Mouse (Mus musculus) kidney, postnatal 0 days (tissue): Measurements from ENCODE around the gene Elmo1. TPM values are rescaled to one million over a fixed set of nuclear protein-coding genes. Genes with fewer than 3 reads are reported as not detected.

Experiments used
- ATAC-seq: fragments of 200-750 bp; cut with Nextera tagmentation; replicated peaks from 2 replicates; pipeline ENCODE4 v1.8.0; 2017; ENCODE audit warnings: low read depth, moderate number of reproducible peaks, moderate TSS enrichment, moderate library complexity; ENCODE audit not compliant: low FRiP score
- DNase-seq: peaks from one replicate; pipeline ENCODE4 v3.0.0-alpha.2; 2016; ENCODE audit warnings: low spot score
- H3K27ac ChIP-seq: fragments of 300-500 bp; sonication (generic); 2 replicates; pipeline ENCODE4 v1.5.1; 2014; ENCODE audit warnings: mild to moderate bottlenecking
- H3K27me3 ChIP-seq: fragments of 300-500 bp; sonication (generic); 2 replicates; pipeline ENCODE4 v1.6.1; 2014; ENCODE audit warnings: low read length, mixed read lengths; ENCODE audit not compliant: insufficient read depth
- H3K36me3 ChIP-seq: fragments of 300-500 bp; sonication (generic); 2 replicates; pipeline ENCODE4 v1.6.1; 2014; ENCODE audit warnings: low read length, mixed read lengths; ENCODE audit not compliant: insufficient read depth
- H3K4me1 ChIP-seq: fragments of 300-500 bp; sonication (generic); replicated peaks from 2 replicates; pipeline ENCODE4 v1.6.1; 2014; ENCODE audit warnings: antibody characterized with exemption, low read length, mixed read lengths; ENCODE audit not compliant: insufficient read depth
- H3K4me2 ChIP-seq: fragments of 300-500 bp; sonication (generic); 2 replicates; pipeline ENCODE4 v1.6.1; 2014; ENCODE audit warnings: mild to moderate bottlenecking, low read length, moderate library complexity, mixed read lengths
- H3K4me3 ChIP-seq: fragments of 300-500 bp; sonication (generic); replicated peaks from 2 replicates; pipeline ENCODE4 v1.5.1; 2014; ENCODE audit warnings: low read depth, low read length
- H3K9ac ChIP-seq: fragments of 300-500 bp; sonication (generic); 2 replicates; pipeline ENCODE4 v1.6.1; 2014; ENCODE audit warnings: low read depth, low read length
- H3K9me3 ChIP-seq: fragments of 300-500 bp; sonication (generic); replicated peaks from 2 replicates; pipeline ENCODE4 v1.6.1; 2016; ENCODE audit warnings: low read length, inconsistent platforms, mixed read lengths
- CTCF ChIP-seq: IDR thresholded peaks from 2 replicates; pipeline ENCODE4 v1.5.1; 2016; ENCODE audit warnings: antibody characterized with exemption, low read depth, mild to moderate bottlenecking, moderate library complexity
- WGBS: fragments of 180-500 bp; shearing (Covaris S2); extraction: QIAGEN DNeasy Blood & Tissue Kit; methylation state at CpG from one replicate; pipeline ENCODE4 v1.1.7; 2014; 5-methylcytosine and 5-hydroxymethylcytosine counted together
- polyA plus RNA-seq: library from polyadenylated mRNA; unstranded; fragments of >200 nt; fragmentation: Nextera tagmentation; extraction: Ambion mirVana; gene quantifications from 2 replicates; pipeline ENCODE4 v1.2.1, GENCODE M21; 2015

Gene Elmo1
- polyA plus RNA-seq, 1 experiment from 2014 or later = 5.1 TPM

- Histone ChIP-seq H3K27ac (no peak overlapping the region), H3K9me3 (no peaks in the 10 kb centered on the region), H3K4me1 (no peaks in the 10 kb centered on the region), H3K36me3 (no peaks in the 10 kb centered on the region), H3K4me2 (no peak overlapping the region), H3K4me3 (no peak overlapping the region), H3K9ac (no peak overlapping the region), H3K27me3 (no peaks in the 10 kb centered on the region)
- peak; percentile 60 for DNase-seq
- ATAC-seq = no peak
- 48% methylated on average over 4 of the region's 4 CpGs for WGBS
- TF ChIP-seq CTCF = no peak
These were observed 127.2 kb downstream of the Elmo1 start for GRCm38 (mm10) chr13:20217453-20218090.

GRCm38 (mm10) chr13:20218126-20218525, 127.7 kb downstream of the Elmo1 start:
- H3K4me2 ChIP-seq = no peak overlapping the region
- no peaks in the 10 kb centered on the region for H3K27me3 ChIP-seq
- no peak for TF ChIP-seq CTCF
- H3K36me3 ChIP-seq = no peaks in the 10 kb centered on the region
- H3K4me1 ChIP-seq = no peaks in the 10 kb centered on the region
- no peak overlapping the region for H3K9ac ChIP-seq
- H3K27ac ChIP-seq = no peak overlapping the region
- DNase-seq (no peak), ATAC-seq (no peak)
- no peaks in the 10 kb centered on the region for H3K9me3 ChIP-seq
- WGBS = 58% methylated on average over 4 of the region's 4 CpGs
- H3K4me3 ChIP-seq = no peak overlapping the region

- ATAC-seq = no peak
These were observed 130.0 kb downstream of the Elmo1 start for GRCm38 (mm10) chr13:20220414-20220813.

GRCm38 (mm10) chr13:20227923-20228705, 137.7 kb downstream of the Elmo1 start:
- 76% methylated on average over 11 of the region's 11 CpGs for WGBS

More at GRCm38 (mm10) chr13:20220414-20220813, 130.0 kb downstream of the Elmo1 start:
- H3K9me3 ChIP-seq = no peaks in the 10 kb centered on the region
- no peaks in the 10 kb centered on the region for H3K27me3 ChIP-seq
- no peak overlapping the region for H3K27ac ChIP-seq
- H3K4me3 ChIP-seq = no peak overlapping the region
- H3K4me2 ChIP-seq = no peak overlapping the region
- DNase-seq = no peak
- no peaks in the 10 kb centered on the region for H3K36me3 ChIP-seq
- H3K4me1 ChIP-seq = no peaks in the 10 kb centered on the region
- H3K9ac ChIP-seq = no peak overlapping the region
- TF ChIP-seq CTCF = no peak

GRCm38 (mm10) chr13:20231837-20232728, 141.7 kb downstream of the Elmo1 start:
- DNase-seq (peak; percentile 71), ATAC-seq (no peak)
- no peak for TF ChIP-seq CTCF
- Histone ChIP-seq H3K9me3 (no peaks in the 10 kb centered on the region), H3K4me3 (no peak overlapping the region), H3K4me1 (no peaks in the 10 kb centered on the region), H3K27ac (no peak overlapping the region), H3K9ac (no peak overlapping the region), H3K27me3 (no peaks in the 10 kb centered on the region), H3K36me3 (no peaks in the 10 kb centered on the region), H3K4me2 (no peak overlapping the region)
- 58% methylated on average over 11 of the region's 11 CpGs for WGBS

More at GRCm38 (mm10) chr13:20227923-20228705, 137.7 kb downstream of the Elmo1 start:
- H3K4me1 ChIP-seq = no peaks in the 10 kb centered on the region
- no peak for ATAC-seq
- no peak overlapping the region for H3K9ac ChIP-seq
- no peaks in the 10 kb centered on the region for H3K36me3 ChIP-seq
- no peak overlapping the region for H3K4me2 ChIP-seq
- TF ChIP-seq CTCF = no peak
- no peak overlapping the region for H3K4me3 ChIP-seq
- no peak overlapping the region for H3K27ac ChIP-seq
- DNase-seq = no peak
- H3K9me3 ChIP-seq = no peaks in the 10 kb centered on the region
- no peaks in the 10 kb centered on the region for H3K27me3 ChIP-seq

- H3K9me3 ChIP-seq = no peaks in the 10 kb centered on the region
- WGBS = 95% methylated on average over 7 of the region's 7 CpGs
- no peaks in the 10 kb centered on the region for H3K36me3 ChIP-seq
- no peaks in the 10 kb centered on the region for H3K4me1 ChIP-seq
- TF ChIP-seq CTCF = no peak
- H3K27me3 ChIP-seq = no peaks in the 10 kb centered on the region
- H3K9ac ChIP-seq = no peak overlapping the region
- ATAC-seq (no peak), DNase-seq (no peak)
- H3K4me2 ChIP-seq = no peak overlapping the region
- no peak overlapping the region for H3K27ac ChIP-seq
- no peak overlapping the region for H3K4me3 ChIP-seq
These were observed 143.3 kb downstream of the Elmo1 start for GRCm38 (mm10) chr13:20233707-20234106.
